Mouse (Mus musculus) right cerebral cortex, postnatal 14 days (tissue): ENCODE measurements at regions not wholly inside any gene's neighbourhood (a gene's known extent, or its start where the extent isn't known, plus 50 kb on each side); places are given as distances from the start of the nearest gene placed in this dataset.
A peak's percentile ranks its signal among the peaks of the same experiment; 100 is the strongest.

Experiments
- DNase-seq: peaks from one replicate; pipeline ENCODE4 v3.0.0; 2022

DNA sequence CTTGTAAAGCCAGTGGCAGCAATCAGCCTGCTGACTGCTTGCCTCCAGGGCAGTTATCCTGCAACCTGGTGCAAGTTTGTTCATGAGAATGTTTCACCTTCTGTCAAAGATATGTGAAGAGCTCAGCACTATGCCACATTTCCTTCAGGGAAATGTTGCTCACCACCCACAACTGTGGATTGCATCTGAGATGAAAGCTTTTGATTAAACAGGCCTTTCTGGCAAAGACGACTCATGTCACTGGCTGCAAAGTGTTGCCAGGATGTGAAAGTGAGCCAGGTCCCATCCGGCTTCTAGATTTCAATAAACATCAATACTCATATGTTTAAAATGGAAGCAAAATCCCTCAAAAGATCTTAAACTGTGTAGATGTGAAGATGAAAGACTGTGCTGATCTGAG is 2121.0 kb downstream of the Gm37988 start:
- no peak for DNase-seq

DNA sequence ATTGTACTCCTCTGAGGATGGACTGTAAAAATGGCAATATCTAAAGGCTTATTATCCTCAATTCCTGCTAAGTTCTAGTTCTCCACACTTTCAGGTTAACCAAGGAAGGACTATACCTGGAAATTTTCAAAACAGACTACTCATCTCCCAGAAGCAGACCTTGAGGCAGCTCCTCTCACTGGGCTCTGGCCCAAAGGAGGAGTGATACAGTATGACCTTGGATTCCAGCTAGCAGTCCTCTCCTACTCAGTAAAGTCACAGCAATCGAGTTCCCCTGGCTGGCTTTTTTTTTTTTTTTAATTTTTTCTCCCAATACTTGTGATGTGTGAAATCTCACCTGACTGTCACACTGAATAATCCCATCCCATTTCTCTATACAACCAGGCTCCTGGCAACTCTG is 2124.2 kb downstream of the Gm37988 start:
- no peak for DNase-seq

GRCm38 (mm10) chr1:6969838-6970237 is 2162.1 kb downstream of the Gm37988 start:
- DNase-seq: no peak

- no peak for DNase-seq
Observed at GRCm38 (mm10) chr1:6973749-6974327, 2166.1 kb downstream of the Gm37988 start.

- DNase-seq: no peak
Observed at GRCm38 (mm10) chr1:6979626-6980025, 2171.9 kb downstream of the Gm37988 start.

DNA sequence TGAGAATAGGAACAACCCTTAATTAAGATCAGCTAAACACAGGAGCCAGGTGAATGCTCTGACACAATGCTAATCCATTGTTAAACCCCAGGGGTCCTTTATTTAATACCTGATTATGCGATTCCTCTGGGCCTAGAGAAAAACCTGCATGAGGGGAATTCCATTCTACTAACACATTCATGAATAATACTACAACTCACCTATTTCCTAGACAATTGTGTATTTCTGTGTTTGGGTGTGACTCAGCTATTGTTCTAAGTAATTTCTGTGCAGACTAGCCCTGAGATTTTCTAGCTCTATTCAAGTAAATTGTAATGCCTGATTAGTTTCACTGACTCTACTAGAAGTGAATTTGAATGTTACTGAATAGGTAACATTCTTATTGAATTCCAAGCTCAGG is 2176.5 kb downstream of the Gm37988 start:
- DNase-seq: no peak

DNA sequence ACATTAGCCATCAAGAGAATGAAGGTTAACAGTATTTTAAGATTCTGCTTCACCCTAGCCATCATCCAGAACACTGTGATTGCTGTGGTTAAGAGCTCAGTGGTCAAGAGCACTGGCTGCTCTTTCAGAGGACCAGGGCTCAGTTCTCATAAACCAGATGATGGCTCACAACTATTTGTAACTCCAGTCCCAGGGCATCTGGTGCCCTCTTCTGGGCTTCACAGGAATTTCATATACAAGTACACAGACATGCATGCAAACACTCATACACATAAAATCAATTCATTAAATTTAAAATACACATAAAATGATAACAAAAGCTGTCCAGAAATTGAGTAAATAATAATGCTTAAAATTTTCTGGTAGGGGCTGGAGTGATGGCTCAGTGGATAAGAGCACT is 2189.9 kb downstream of the Gm37988 start:
- no peak for DNase-seq

DNA sequence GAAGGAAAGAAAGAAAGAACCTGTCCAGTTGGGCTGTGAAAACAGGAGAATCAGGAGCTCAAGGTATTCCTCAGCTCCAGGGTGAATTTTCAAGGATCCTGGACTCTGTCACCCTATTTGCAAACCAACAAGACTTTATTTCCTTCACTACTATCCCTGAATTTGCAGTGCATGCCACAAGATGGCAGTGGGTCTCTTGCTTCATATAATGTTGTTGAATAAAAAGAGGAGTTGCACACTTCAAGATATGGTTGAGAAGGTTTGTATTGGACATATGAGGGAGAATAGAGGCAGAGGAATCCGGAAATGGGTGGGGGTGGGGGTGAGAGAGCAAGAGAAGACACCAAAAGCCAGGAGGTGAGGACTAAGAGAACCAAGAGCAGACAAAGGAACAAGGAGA is 2202.5 kb downstream of the Gm37988 start:
- DNase-seq: peak; percentile 21
